Mouse (Mus musculus) right cerebral cortex, adult 18-20 months (tissue): ENCODE measurements around the gene Camsap2.

Source experiments
- DNase-seq: peaks from one replicate; pipeline ENCODE4 v3.0.0; 2022; ENCODE audit warnings: mixed read lengths

Gene Camsap2

GRCm38 (mm10) chr1:136345454-136346372 lies at the start of gene Camsap2:
TSS of gene Camsap2 (minus strand) at chr1:136346104.
- peak; percentile 96 for DNase-seq

GRCm38 (mm10) chr1:136395073-136395472 lies 49.2 kb upstream of the Camsap2 start:
- no peak for DNase-seq

GRCm38 (mm10) chr1:136394506-136394905 lies 48.6 kb upstream of the Camsap2 start:
- DNase-seq: no peak

GRCm38 (mm10) chr1:136386914-136387313 lies 41.0 kb upstream of the Camsap2 start:
- DNase-seq: no peak

GRCm38 (mm10) chr1:136381583-136381982 lies 35.7 kb upstream of the Camsap2 start:
- no peak for DNase-seq

GRCm38 (mm10) chr1:136381169-136381568 lies 35.3 kb upstream of the Camsap2 start:
- no peak for DNase-seq

- DNase-seq: no peak
Measured at GRCm38 (mm10) chr1:136380606-136381005, 34.7 kb upstream of the Camsap2 start.

GRCm38 (mm10) chr1:136380161-136380560 lies 34.3 kb upstream of the Camsap2 start:
- DNase-seq: no peak

- DNase-seq: no peak
Measured at GRCm38 (mm10) chr1:136379261-136379660, 33.4 kb upstream of the Camsap2 start.

- DNase-seq: no peak
Measured at GRCm38 (mm10) chr1:136365986-136366385, 20.1 kb upstream of the Camsap2 start.

- peak; percentile 70 for DNase-seq
Measured at GRCm38 (mm10) chr1:136364711-136365110, 18.8 kb upstream of the Camsap2 start.

- no peak for DNase-seq
Measured at GRCm38 (mm10) chr1:136363035-136363434, 17.1 kb upstream of the Camsap2 start.

GRCm38 (mm10) chr1:136362567-136362966 lies 16.7 kb upstream of the Camsap2 start:
- peak; percentile 22 for DNase-seq

- DNase-seq: no peak
Measured at GRCm38 (mm10) chr1:136361373-136361772, 15.5 kb upstream of the Camsap2 start.

- DNase-seq: no peak
Measured at GRCm38 (mm10) chr1:136360909-136361308, 15.0 kb upstream of the Camsap2 start.

- no peak for DNase-seq
Measured at GRCm38 (mm10) chr1:136358841-136359360, 13.0 kb upstream of the Camsap2 start.

GRCm38 (mm10) chr1:136355651-136356050 lies 9.7 kb upstream of the Camsap2 start:
- no peak for DNase-seq

- DNase-seq: no peak
Measured at GRCm38 (mm10) chr1:136350699-136351200, 4.8 kb upstream of the Camsap2 start.

GRCm38 (mm10) chr1:136348137-136348536 lies 2.2 kb upstream of the Camsap2 start:
- no peak for DNase-seq

- no peak for DNase-seq
Measured at GRCm38 (mm10) chr1:136347140-136347539, 1.2 kb upstream of the Camsap2 start.

GRCm38 (mm10) chr1:136346373-136347035 lies 600 bp upstream of the Camsap2 start:
- DNase-seq: no peak

- peak; percentile 27 for DNase-seq
Measured at GRCm38 (mm10) chr1:136344768-136345453, 993 bp downstream of the Camsap2 start.

GRCm38 (mm10) chr1:136344281-136344680 lies 1.6 kb downstream of the Camsap2 start:
- DNase-seq: no peak
